Mouse (Mus musculus) Muller cell, postnatal 12 days (primary cell): ENCODE results near the gene Tmem108.
"Not testable (repeated sequence)": the region's sequence is repeated elsewhere in the genome, so short reads cannot be mapped to it uniquely, and the experiment has no call there.

Experiments used
- DNase-seq: peaks from one replicate; pipeline ENCODE4 v3.0.0-alpha.2; 2015; ENCODE audit errors: inconsistent ontology term

Tmem108 gene

DNA sequence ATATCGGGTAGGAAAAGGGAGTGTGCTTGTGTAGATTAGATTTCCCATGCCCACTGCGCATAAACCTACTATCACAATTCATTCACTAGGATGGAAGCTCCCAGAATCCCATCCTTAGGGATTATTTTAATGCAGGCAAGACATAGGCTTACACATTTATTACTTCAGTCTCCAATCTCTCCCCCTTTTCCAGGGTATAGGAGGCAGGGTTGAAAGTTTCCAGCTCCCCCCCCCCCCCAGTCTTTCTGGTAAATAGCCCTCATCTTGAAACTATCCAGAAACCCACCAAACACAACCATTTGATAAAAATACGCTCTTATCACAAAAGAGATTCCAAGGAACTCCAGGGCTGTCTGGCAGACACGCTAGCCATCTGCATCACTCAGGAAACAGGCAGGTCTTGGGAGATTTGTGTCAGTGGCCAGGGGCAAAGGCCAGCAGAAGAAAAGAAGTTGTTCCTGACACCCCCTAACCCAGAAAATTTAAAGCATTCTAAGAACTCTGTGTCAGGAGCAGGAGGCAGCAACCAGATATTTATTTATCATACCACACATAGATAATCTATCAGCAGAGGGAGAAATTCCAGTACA is 79.8 kb downstream of the Tmem108 start:
- DNase-seq, result no peak

DNA sequence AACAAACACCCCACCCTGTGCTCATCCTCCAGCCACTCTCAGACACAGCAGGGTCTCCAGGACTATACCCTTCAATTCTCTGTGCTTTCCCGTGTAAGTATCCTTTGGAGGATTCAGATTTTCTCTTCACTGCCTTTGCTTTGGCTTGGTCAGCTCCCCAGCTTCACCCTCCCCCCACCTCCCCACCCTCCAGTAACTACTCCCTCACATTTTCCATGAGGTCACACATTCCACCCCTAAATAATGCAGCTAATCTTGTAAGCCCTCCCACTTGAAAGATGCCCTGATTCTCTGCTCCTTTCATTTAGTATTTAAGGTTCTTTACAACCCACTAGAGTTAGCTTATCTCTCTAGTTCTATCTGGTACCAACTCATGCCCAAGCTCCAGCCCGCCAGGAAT is 82.4 kb downstream of the Tmem108 start:
- DNase-seq, result peak; percentile 48

DNA sequence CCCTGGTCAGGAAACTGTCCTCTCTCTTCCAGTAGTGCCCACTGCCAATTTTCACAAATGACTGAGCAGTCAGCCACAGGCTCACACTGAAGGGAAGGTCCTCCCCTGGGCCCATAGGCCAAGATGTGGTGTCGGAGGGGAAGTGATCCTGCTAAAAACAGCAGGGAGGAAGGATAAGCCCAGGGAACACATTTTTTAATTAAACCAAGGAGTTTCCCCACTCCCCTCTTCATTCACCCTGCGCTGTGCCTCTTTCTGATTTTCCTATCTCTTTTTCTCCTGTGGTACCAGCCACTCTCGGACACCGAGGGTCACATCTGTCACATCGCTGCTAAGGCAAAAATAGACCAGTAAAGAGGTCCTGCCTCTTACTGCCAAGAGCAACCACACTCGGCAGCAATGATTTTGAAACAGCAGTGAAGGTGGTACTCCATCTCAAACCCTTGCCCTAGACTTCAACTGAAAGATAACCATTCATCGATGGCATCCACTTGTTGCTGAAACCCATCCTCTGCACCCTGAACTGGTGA is 83.0 kb downstream of the Tmem108 start:
- DNase-seq, result peak; percentile 31

DNA sequence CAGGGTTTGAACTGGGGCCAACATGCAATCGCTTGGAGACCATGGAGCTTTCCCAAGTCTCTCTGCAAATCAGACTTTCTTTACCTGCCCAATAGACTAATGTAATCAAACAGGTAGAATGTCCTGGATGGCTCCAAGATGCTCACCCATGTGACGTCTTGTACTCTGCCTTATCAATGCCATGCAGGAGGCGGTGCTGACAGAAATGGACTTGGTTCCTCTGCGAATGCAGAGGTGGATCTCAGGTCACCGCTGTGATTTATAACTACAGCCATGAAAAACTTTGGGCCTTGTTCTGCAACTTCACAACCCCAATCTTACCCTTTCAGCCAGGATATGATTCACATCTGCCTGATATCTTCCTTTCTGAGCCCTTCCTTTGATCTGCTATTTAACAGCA is 83.8 kb downstream of the Tmem108 start:
- no peak for DNase-seq

DNA sequence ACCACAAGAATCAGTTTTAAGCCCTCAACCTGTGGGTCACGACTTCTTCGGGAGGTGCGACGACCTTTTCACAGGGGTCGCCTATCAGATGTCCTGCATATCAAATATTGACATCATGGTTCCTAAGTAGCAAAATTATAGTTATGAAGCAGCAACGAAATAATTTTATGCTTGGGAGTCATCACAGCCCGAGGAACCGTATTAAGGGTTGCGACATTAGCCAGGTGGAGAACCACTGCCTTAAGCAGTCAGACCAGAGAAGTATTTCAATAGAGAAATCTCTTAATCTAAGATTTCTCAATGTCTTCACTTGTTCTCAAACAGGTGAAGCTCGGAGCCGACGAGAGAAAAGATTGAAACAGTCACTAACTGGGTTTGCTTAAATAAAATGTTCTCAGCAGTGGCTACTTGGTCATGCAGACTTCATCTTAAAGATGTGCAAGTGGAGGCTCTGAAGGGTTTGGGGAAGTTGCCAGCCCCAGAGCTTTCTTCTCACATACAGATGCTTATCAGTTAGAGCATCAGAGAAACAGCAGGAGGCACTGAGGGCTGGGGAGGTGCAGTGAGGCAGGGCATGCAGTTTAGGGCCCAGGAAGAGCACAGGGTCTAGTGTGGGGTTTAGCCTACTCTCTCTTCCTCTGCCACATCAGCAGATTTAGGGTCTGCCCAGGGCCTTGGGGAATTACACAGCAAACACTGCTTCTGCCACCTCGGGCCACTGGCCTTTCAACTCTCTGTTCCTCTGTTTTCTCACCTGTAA is 85.7 kb downstream of the Tmem108 start:
- DNase-seq, result no peak

DNA sequence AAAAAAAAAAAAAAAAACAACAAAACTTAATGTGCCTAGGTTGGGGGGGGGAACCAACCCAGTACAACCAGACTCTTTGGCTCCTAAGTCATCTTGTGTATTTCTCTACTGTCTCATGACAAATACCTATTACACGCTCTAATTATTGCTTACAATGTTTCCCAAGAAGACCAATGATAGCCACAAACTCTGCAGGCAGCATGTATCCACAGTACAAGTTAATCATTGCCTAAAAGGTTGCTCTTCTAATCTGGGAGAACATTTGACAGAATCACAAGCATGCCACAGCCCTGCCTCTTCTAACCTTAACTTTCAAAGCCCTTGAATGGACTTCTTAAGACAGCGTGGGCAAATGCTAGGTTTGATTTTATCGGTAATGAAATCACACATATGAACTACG is 88.8 kb downstream of the Tmem108 start:
- peak; percentile 86 for DNase-seq

DNA sequence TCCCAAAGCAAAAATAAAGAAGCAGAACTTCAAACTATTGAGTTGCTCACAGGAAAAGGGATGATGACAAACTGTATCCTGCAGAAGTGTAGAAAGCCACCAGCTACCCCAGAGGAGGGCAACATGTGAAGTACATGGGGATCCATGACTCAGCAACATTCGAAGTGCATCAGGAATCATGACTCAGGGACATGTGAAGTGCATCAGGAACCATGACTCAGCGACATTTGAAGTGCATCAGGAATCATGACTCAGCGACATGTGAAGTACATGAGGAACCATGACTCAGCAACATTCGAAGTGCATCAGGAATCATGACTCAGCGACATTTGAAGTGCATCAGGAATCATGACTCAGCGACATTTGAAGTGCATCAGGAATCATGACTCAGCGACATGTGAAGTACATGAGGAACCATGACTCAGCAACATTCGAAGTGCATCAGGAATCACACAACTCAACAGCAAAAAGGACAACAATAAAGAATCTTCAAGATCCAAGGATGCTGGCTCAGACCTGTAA is 91.0 kb downstream of the Tmem108 start:
- DNase-seq, result not testable (repeated sequence)

DNA sequence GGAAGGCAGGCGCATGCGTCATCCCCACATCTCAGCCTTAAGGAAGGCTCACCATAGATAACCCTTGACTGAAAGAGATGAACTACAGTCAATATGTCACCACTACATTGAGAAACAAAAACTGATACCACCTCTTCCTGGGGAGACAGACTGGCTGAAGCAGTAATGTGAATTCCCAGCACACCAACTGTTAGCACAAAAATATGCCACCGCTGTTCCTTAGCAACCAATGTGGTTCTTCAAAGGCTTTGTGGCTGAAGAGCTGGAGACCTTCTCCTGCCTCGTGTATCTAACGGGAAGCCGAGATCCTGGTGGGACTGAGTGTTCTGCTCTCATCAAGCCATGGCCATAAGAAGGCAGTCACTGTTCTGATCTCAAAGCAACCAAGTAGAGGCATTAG is 92.8 kb downstream of the Tmem108 start:
- DNase-seq, result no peak

DNA sequence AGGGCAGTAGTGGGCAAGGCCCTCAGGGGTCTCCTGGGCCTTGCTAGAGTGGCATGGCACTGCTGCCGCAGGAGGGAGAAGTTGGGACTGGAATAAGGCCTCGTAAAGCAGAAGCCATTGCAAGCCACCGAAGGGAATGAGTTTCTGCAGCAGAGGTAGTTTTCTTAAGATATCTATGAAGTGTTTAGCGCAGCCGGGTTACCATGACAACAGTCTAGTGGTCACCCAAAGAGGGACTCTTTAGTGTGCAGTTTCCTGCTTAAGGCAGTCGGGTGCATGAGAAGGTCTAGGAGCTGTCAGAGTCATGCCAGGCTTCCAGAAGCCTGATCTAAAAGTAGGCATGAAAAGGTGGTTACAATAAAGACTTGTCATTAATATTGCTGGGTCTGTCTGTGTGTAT is 95.8 kb downstream of the Tmem108 start:
- DNase-seq, result no peak

DNA sequence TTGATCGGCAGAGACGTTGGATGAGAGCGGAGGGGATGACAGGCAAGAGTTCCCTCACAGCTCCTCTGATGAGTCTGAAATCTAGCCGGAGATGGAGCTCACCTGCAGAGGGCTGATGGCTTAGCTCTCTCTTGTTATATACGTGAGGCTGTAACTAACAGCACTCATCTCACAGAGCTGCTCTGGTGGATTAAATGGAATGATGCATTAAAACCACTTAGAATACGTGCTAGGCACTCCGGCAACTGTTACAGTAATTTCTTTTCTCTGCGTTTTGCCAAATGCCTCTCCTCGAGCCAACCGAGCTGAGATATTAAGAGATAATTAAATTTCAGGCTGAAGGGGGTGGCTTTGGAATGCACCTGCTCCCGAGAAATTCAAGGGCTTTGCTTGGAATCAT is 97.5 kb downstream of the Tmem108 start:
- DNase-seq, result no peak

DNA sequence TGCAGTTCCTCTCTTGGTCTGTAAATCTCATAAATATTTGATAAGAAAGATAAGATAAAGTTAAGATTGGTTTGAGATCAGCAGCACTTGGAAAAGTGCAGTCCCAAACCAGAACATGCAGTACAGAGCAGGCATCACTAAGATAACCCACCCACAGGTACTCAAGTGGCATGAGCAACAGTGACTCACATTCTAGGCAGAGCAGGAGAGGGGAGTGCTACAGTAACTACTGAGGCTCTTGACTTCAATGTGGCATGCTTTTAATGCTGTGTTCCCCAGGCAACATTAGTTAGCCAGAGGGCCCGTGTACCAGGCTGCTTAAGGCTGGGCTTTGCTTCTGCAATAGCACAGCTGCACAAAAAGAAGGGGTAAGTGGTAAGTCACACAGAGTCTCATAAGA is 99.8 kb downstream of the Tmem108 start:
- DNase-seq, result no peak

DNA sequence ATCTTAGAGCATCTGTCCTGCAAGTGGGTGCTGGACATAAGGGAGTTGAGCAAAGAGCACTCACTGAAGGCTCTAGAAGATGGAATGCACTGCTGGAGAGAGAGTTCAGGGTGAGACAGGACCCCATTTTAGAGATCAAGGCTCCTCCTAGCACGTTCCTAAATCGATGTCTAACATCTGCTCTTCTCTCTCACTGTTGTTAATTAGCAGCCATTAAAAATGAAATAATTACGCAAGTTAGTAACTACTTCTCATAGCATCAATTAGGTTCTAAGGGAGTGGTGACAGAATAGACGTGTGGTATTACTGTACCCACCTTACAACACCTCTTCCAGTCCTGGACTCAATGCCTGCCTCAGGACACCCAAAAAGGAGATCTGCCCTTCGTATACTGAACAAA is 103.7 kb downstream of the Tmem108 start:
- DNase-seq, result no peak

DNA sequence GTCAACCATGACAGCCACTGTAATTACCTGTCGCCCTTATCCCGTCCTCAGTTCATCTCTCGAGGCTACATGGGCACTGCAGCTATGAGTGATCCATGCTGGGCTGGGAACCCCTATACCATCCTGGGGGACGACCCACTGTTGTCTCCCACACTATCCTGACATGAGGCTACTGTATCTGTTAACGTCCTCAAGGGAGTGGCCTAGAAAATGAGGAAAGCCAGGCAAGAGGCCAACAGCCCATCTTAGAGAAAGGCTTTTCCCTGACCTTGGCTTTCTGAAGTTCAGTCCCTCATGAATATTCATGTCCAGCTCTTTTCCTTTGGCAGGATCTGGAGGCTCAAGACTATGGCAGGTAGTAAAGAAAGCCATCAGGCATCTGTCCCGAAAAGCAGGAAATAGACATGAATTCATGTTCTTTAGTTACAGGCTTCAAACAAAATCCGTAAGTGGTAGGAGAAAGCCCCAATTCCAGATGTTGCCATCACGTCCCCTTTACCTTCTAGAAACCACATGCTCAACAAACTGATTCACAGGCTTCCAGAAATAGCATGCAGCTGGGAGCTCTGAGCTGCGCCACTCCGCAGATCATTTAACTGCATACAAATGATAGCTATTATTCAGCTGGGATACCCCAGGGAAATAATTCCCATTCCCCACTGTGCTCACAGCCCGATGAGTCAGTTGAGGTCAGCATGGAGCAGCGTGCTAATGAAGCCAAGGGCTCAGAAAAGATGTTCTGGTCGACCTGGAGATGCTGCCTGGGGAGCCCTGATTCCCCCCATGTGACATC is 104.3 kb downstream of the Tmem108 start:
- DNase-seq, result peak; percentile 38

DNA sequence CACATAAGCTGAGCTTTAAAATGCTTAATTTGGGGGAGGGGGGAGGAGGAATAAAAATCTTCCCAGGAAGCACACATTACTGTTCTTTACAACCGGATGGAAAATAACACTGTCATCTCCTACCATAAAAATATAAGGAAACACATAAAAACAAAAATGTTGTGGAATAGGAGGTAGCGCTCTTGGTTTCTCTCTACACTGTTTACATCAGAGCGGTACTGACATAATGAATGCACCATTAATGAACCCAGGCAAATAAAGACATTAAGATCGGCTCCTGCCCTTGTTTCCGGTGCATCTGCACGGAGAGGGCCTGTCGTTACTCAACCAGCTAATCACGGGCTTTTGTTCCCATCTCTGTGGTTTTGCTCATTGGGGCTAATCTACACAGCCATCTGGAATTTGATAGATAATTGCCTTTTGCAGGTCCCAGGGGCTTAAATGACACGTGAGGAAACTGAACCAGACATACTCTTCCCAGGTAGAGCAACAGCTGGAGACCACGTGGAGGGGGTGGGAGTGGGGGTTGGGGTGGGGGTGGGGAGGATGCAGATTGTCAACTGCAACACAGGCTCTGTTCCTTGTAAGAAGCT is 107.5 kb downstream of the Tmem108 start:
- DNase-seq, result peak; percentile 54

DNA sequence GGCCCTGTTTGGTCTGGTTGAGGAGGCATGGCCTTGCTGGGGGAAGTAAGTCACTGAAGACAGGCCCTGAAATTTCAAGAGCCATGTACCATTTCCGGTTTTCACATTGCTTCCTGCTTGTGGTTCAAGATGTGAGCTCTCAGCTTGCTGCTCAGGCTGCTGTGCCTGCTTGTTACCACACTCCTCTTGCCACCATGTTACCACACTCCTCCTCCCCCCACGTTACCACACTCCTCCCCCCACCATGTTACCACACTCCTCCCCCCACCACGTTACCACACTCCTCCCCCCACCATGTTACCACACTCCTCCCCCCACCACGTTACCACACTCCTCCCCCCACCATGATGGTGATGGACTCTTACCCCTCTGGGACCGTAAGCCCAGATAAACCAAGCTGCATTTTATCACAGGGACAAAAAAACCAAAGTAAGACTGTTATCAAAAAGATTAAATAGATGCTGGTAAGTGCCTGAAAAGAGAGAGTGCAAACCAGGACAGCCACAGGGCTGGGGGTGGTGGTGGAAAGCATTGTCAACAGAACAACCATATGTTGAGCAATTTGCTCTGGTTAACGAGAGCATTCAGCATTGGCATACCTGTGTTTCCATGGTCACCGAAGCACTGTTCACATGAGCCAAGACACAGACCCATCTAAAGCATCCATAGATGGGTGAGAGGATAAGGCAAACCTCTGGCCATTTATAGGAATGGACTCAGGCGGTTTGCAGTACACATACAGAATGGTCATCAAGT is 109.3 kb downstream of the Tmem108 start:
- no peak for DNase-seq

DNA sequence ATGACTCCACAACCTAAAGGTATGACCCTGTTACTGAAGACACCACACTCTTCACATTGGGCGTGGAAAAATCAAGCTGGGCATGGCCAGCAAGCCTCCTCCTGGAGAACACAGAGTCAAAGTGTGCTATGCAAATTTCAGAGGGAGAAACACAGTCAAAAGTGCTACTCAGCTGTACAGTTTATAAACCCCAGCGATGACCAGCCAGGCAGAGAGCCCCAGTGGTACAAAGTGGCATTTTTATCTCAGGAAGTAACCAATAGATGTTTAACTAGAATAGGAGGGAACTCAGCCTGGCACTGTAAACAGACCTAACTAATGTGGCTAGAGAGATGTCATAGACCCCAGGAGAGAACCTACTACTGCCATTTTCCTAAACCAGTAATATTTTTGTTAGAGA is 115.0 kb downstream of the Tmem108 start:
- no peak for DNase-seq

DNA sequence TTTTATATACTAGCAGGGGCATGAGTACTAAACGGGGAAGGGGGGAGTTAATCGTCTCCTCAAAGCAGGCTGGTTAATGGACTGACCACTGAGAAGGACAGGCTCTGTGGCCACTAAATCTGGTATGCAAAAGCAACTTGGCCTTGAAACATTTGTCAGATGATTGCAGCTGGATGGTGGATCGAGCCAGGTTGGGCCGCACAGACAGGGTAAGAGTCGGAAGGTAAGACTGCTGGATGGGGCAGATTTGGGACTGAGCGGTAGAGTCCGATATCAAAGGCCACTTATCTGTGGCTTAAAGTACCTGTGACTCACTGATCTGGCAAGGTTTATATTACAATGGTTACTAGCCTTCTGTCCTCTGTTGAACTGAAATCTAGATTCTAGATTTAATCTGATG is 115.9 kb downstream of the Tmem108 start:
- DNase-seq, result no peak

DNA sequence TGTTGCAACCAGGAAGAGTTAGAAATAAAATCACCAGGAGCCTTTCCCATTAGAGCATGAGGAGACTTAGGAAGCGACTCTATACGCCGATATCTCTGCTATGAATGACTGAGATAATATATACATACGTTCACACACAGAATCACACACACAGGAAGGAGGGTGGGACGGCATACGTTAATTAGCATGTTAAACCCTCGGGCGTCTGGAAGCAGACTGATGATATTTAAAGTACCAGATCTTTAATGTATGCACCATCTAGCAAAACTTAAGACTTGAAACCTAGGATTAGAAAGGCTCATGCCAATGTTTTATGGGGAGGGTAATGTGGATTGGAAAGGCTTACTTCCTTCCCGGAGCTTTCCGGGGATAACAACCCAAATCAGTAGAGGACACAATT is 119.3 kb downstream of the Tmem108 start:
- no peak for DNase-seq

DNA sequence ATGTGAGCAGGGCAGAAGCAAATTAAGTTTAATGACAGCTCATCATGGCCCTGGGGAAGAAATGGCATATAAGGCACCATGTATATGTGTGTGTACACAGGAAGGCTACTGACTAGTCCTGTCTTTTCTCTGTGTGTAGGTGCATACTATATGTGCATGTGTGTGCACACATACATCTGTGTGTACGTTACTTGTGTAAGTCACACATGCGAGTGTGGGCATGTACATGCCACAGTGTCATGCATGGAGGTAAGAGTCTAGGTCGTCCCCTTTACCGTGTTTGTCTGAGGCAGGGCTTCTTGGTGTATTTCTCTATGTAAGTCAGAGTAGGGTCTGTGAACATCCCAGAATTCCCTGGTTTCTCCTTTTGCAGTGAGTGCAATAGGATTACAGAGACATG is 120.3 kb downstream of the Tmem108 start:
- no peak for DNase-seq

DNA sequence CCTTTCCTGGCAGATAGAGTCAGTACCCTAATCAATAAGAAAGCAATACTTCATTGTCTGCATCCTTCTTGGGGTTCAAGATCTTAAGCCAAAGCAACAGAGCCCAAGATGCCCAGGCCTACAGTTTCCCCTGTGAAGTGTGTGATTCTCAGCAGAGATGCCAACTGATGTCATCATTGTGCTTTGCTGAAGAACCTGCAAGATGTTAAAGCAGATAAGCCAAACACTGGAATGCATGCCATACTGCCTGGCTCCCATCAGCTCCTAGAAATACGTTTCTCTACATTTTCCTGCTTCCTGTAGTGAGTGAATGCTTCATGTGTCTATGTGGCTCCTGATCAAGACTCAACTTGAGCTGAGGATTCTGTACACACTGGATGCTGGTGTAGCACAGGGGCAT is 122.2 kb downstream of the Tmem108 start:
- DNase-seq, result no peak

DNA sequence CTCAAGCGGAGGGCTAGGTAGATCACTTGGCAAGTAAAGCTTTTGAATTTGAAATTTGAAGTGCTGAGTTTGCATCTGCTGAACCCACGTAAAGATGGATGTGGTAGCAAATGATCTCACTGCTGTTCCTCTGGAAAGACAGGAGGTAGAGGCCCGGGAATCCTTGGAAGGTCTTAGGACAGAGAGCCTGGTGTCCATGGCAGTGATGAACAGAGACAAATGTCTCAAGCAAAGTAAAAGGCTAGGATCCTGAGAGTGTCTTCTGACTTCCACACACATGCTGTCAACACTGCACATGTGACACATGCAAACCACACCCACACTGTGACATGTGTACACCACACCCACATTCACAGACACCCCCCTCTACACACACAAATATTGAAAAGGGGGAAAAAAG is 124.2 kb downstream of the Tmem108 start:
- no peak for DNase-seq
